Mouse (Mus musculus) gastrocnemius, postnatal 25 days (tissue): ENCODE measurements around the gene Cys1. TPM values are rescaled to one million over a fixed set of nuclear protein-coding genes. Genes with fewer than 3 reads are reported as not detected.
"Not testable (repeated sequence)": the region's sequence is repeated elsewhere in the genome, so short reads cannot be mapped to it uniquely, and the experiment has no call there.

Experiments used
- DNase-seq: peaks from one replicate; pipeline ENCODE4 v3.0.0; 2022
- total RNA-seq, 2 experiments: library from RNA; stranded (reverse); gene quantifications; 1 replicate in 1 of 2; 2 replicates in 1 of 2; pipeline ENCODE4 v1.2.3; 2021

Cys1 gene
- total RNA-seq, 2 experiments from 2014 or later: 3.0 to 3.5 TPM

GRCm38 (mm10) chr12:24645901-24646300 is 35.7 kb downstream of the Cys1 start:
- no peak for DNase-seq

- DNase-seq: no peak
Measured at GRCm38 (mm10) chr12:24644125-24644571, 37.5 kb downstream of the Cys1 start.

- DNase-seq: peak; percentile 50
Measured at GRCm38 (mm10) chr12:24642370-24642802, 39.2 kb downstream of the Cys1 start.

GRCm38 (mm10) chr12:24638787-24639186 is 42.8 kb downstream of the Cys1 start:
- not testable (repeated sequence) for DNase-seq

GRCm38 (mm10) chr12:24634648-24635047 is 47.0 kb downstream of the Cys1 start:
- DNase-seq: no peak

GRCm38 (mm10) chr12:24634212-24634611 is 47.4 kb downstream of the Cys1 start:
- no peak for DNase-seq

GRCm38 (mm10) chr12:24633753-24634191 is 47.8 kb downstream of the Cys1 start:
- peak; percentile 42 for DNase-seq

GRCm38 (mm10) chr12:24632404-24632803 is 49.2 kb downstream of the Cys1 start:
- DNase-seq: no peak

GRCm38 (mm10) chr12:24630220-24630619 is 51.4 kb downstream of the Cys1 start:
- DNase-seq: no peak

- peak; percentile 25 for DNase-seq
Measured at GRCm38 (mm10) chr12:24627215-24627614, 54.4 kb downstream of the Cys1 start.

GRCm38 (mm10) chr12:24626401-24626800 is 55.2 kb downstream of the Cys1 start:
- no peak for DNase-seq

- no peak for DNase-seq
Measured at GRCm38 (mm10) chr12:24623486-24624251, 57.9 kb downstream of the Cys1 start.

GRCm38 (mm10) chr12:24619436-24619835 is 62.2 kb downstream of the Cys1 start:
- DNase-seq: no peak

Other genes with a start within 250 kb of the Cys1 start
- gene Taf1b, start 183.5 kb downstream of the Cys1 start, total RNA-seq: 1 to 10 TPM; 6.3 to 6.6 TPM
- gene Grhl1, start 109.5 kb downstream of the Cys1 start, total RNA-seq: under 1 TPM; 0.15 to 0.29 TPM
- 1 to 10 TPM; 4.8 to 6.9 TPM for gene Klf11, start 30.5 kb downstream of the Cys1 start, total RNA-seq
- 1 to 10 TPM; 1.8 to 3.6 TPM for gene Rrm2, start 26.4 kb upstream of the Cys1 start, total RNA-seq
- gene Mboat2, start 149.1 kb upstream of the Cys1 start, total RNA-seq: 1 to 10 TPM; 1.9 to 3.7 TPM